Mouse (Mus musculus) gastrocnemius, adult 18-20 months (tissue): Measurements from ENCODE around the gene Zfp541. TPM values are rescaled to one million over a fixed set of nuclear protein-coding genes. Genes with fewer than 3 reads are reported as not detected.
A peak's percentile ranks its signal among the peaks of the same experiment; 100 is the strongest.

ENCODE experiments used
- DNase-seq: peaks from one replicate; pipeline ENCODE4 v3.0.0; 2021; ENCODE audit warnings: low spot score
- total RNA-seq, 2 experiments: library from RNA; stranded (reverse); gene quantifications; 2 replicates each; pipeline ENCODE4 v1.2.3; 2021

The Zfp541 gene
- total RNA-seq, 2 experiments from 2014 or later: not detected

DNA sequence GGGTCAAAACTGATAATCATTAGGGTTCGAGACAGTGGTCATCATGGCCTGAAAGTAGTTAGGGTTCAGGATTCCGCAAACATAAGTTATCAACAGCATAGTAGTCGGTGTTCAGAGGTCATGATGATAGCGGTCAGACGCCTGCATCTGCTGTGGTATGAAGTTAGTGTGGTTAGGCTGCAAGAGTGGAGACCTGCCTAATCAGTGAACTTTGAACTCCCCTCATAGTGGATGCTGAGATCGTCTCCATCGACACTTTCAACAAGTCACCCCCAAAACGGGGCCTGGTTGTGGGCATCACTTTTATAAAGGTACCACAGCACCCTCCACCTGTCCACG is 58.6 kb downstream of the Zfp541 start:
- DNase-seq: no peak

GRCm38 (mm10) chr7:16125829-16126228 is 64.2 kb downstream of the Zfp541 start:
- no peak for DNase-seq

- DNase-seq: no peak
These were observed 66.7 kb downstream of the Zfp541 start for GRCm38 (mm10) chr7:16128344-16128743.

DNA sequence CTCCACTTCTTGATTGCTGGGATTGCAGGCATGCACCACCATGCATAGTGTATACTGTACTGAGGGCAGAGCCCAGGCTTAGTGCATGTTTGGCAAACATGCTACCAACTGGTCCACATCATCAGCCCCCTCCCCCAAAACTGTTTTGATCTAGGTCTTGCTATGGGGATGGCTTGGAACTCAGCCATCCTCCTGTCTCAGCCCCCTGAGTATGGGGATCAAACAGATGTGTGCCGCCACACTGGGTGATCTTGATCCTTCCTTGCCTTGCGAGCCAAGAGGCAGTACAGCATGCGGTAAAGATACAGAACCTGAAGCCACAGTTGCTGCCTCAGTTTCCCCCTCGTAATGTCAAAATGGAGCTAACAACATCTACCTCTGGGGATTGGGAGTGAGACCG is 67.3 kb downstream of the Zfp541 start:
- no peak for DNase-seq

- DNase-seq: peak; percentile 78
These were observed 67.8 kb downstream of the Zfp541 start, which contains the start of gene Slc8a2 for GRCm38 (mm10) chr7:16129421-16129845. Gene Slc8a2 (plus strand): TSS chr7:16129826.

DNA sequence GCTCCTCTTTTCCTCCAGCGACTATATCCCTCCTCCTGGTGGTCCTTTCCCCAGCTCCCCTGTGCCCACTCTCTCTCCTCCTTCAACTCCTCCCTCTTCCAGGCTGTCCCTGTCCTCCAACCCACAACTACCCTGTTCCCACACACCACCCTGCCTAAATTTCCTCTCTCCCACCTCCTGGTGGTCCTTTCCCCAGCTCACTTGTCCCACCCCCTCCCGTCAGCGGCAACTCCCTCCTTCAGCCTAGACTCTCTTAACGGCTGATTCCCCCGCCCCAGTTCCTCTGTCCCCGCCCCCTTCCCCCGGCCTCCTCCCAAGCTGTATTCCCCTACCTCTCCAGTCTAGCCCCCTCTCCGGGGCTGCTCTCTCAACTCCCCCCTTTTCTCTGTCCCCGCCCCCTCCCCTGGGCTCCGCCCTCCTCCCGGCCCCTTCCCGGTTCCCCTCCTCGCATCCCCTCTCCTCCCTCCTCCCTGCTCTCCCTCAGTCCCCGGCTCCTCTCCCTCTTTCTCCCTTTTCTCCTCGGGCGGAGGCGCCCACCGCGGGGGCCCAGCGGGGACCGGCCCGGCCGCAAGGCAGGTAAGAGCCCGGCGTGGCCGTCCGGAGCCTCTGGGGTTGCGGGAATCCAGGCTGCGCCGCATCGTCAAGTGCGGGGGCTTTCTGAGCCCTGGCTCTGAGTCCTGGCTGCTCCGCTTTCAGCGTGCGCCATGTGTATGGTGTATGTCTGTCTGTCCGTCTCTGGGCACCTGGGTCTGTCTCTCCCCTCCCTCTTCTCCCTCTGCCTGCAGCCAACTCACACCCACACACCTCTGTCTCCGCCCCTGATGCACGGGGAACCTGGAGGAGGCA is 68.5 kb downstream of the Zfp541 start:
- no peak for DNase-seq

- DNase-seq: no peak
These were observed 69.5 kb downstream of the Zfp541 start for GRCm38 (mm10) chr7:16130956-16131634.

GRCm38 (mm10) chr7:16132161-16132581 is 70.6 kb downstream of the Zfp541 start:
- no peak for DNase-seq

- no peak for DNase-seq
These were observed 71.3 kb downstream of the Zfp541 start for GRCm38 (mm10) chr7:16132926-16133325.

- DNase-seq: no peak
These were observed 72.1 kb downstream of the Zfp541 start for GRCm38 (mm10) chr7:16133691-16134090.

DNA sequence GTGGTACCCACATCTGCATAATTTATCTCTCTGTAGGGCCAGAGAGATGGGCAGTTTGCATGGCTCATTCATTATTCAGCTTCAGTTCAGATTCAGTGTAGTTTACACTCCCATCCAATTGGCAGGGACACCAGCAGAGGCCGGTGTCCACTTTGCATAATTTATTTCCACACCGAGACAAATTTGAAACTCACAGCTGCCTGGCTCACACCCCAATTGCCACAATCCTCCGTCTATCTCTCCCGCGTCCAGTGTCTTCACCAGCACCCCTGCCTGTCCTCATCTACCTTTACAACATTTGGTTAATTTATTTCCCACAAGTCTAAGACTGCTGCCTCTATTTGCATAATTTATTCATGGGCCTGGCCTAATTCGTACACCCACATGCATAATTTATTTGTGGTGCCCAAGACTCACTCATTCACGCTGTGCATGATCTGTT is 73.4 kb downstream of the Zfp541 start:
- DNase-seq: no peak

Other genes with a start within 250 kb of the Zfp541 start
- gene Obox6, start 222.1 kb upstream of the Zfp541 start, total RNA-seq: not detected
- not detected for gene Crx, start 181.8 kb upstream of the Zfp541 start, total RNA-seq
- not detected for gene Crxos, start 179.2 kb upstream of the Zfp541 start, total RNA-seq
- 1,000 to 10,000 TPM; 1,514 to 1,837 TPM for gene Selenow, start 139.4 kb upstream of the Zfp541 start, total RNA-seq
- gene Nop53, start 115.7 kb upstream of the Zfp541 start, total RNA-seq: 10 to 100 TPM; 82.3 to 91.7 TPM
- 10 to 100 TPM; 24.9 to 37.4 TPM for gene Ehd2, start 94.2 kb upstream of the Zfp541 start, total RNA-seq
- gene Bicra, start 13.9 kb upstream of the Zfp541 start, total RNA-seq: 1 to 10 TPM; 5.5 to 6.6 TPM
- gene Napa, start 36.6 kb downstream of the Zfp541 start, total RNA-seq: 100 to 1,000 TPM; 101 to 131 TPM
- 10 to 100 TPM; 10.2 to 12.6 TPM for gene Kptn, start 58.1 kb downstream of the Zfp541 start, total RNA-seq
- gene Slc8a2, start 68.0 kb downstream of the Zfp541 start, total RNA-seq: under 1 TPM; 0.11 to 0.21 TPM
- gene Meis3, start 113.3 kb downstream of the Zfp541 start, total RNA-seq: 1 to 10 TPM in 1 of 2 experiments, under 1 TPM in 1; 0.62 to 1.4 TPM
- gene Dhx34, start 160.2 kb downstream of the Zfp541 start, total RNA-seq: 1 to 10 TPM; 3.9 to 4.4 TPM
- gene C5ar2, start 182.3 kb downstream of the Zfp541 start, total RNA-seq: under 1 TPM; 0.25 to 0.26 TPM
- 1 to 10 TPM; 1.5 to 2.3 TPM for gene C5ar1, start 197.7 kb downstream of the Zfp541 start, total RNA-seq
- gene Inafm1, start 211.8 kb downstream of the Zfp541 start, total RNA-seq: 10 to 100 TPM; 14.2 to 14.3 TPM
- 10 to 100 TPM; 35.7 to 38.9 TPM for gene Ccdc9, start 225.0 kb downstream of the Zfp541 start, total RNA-seq
- 1 to 10 TPM; 1.2 to 2.3 TPM for gene Bbc3, start 246.6 kb downstream of the Zfp541 start, total RNA-seq